Mouse (Mus musculus) ES-Bruce4 (cell line): ENCODE measurements around the gene Sept5.

ENCODE experiments used
- CTCF ChIP-seq: IDR thresholded peaks from one replicate; pipeline ENCODE4 v1.8.1; 2011; ENCODE audit warnings: low read depth, low read length
- EP300 ChIP-seq: IDR thresholded peaks from 2 replicates; pipeline ENCODE4 v1.6.1; 2011; ENCODE audit warnings: low read depth, low read length; ENCODE audit not compliant: insufficient read depth
- POLR2A ChIP-seq: IDR thresholded peaks from one replicate; pipeline ENCODE4 v1.8.1; 2011; ENCODE audit warnings: low read length; ENCODE audit not compliant: insufficient read depth

- TF ChIP-seq EP300, result no peak
- no peak for TF ChIP-seq POLR2A
- no peak for TF ChIP-seq CTCF
These were observed 2.6 kb downstream of the Sept5 start for GRCm38 (mm10) chr16:18627163-18627562.
